Mouse (Mus musculus): Measurements from ENCODE around the gene Efcab6. TPM values are rescaled to one million over a fixed set of nuclear protein-coding genes. Genes with fewer than 3 reads are reported as not detected.
A peak's percentile ranks its signal among the peaks of the same experiment; 100 is the strongest.

Efcab6 gene
- polyA plus RNA-seq, 1 experiment from 2014 or later, result 0.55 TPM

GRCm38 (mm10) chr15:83998115-83998514 lies 67.1 kb downstream of the Efcab6 start:
- H3K9me3 ChIP-seq (ENCODE audit: control insufficient read depth, low read length), result no peaks in the 10 kb centered on the region
- peaks cover 16% of the 10 kb centered on the region; the same call in 1 of the 2 replicates for H3K4me1 ChIP-seq (ENCODE audit: control insufficient read depth, insufficient read depth, low read length)
- no peaks in the 10 kb centered on the region for H3K36me3 ChIP-seq (ENCODE audit: control insufficient read depth, insufficient read depth, low read length)
- H3K4me2 ChIP-seq (ENCODE audit: low read depth, low read length), result peak overlapping the region; percentile 26; the same call in 1 of the 2 replicates
- peak; percentile 85 for ATAC-seq (ENCODE audit: low read depth)
- no peak overlapping the region for H3K9ac ChIP-seq (replicated peaks; ENCODE audit: low read depth, low read length)
- no peaks in the 10 kb centered on the region for H3K27me3 ChIP-seq (ENCODE audit: control insufficient read depth, insufficient read depth, low read length)
- no peak overlapping the region for H3K4me3 ChIP-seq (ENCODE audit: low read depth, low read length)
- 4% methylated on average over 19 of the region's 19 CpGs for WGBS
- H3K27ac ChIP-seq (ENCODE audit: low read depth, low read length), result peak overlapping the region; percentile 70; the same call in 1 of the 2 replicates

- Histone ChIP-seq H3K27me3 (ENCODE audit: control insufficient read depth, insufficient read depth, low read length) (no peaks in the 10 kb centered on the region), H3K9me3 (ENCODE audit: control insufficient read depth, low read length) (no peaks in the 10 kb centered on the region), H3K9ac (replicated peaks; ENCODE audit: low read depth, low read length) (no peak overlapping the region), H3K4me3 (ENCODE audit: low read depth, low read length) (no peak overlapping the region), H3K27ac (ENCODE audit: low read depth, low read length) (peak overlapping the region; percentile 74), H3K4me2 (ENCODE audit: low read depth, low read length) (peak overlapping the region; percentile 5; the same call in 1 of the 2 replicates), H3K36me3 (ENCODE audit: control insufficient read depth, insufficient read depth, low read length) (no peaks in the 10 kb centered on the region), H3K4me1 (ENCODE audit: control insufficient read depth, insufficient read depth, low read length) (peaks cover 16% of the 10 kb centered on the region; the same call in 1 of the 2 replicates)
- peak; percentile 42; the same call in 1 of the 2 replicates for ATAC-seq (ENCODE audit: low read depth)
- 24% methylated on average over 4 of the region's 4 CpGs for WGBS
Observed at GRCm38 (mm10) chr15:83997550-83997949, 67.6 kb downstream of the Efcab6 start.

- ATAC-seq (ENCODE audit: low read depth), result peak; percentile 50; the same call in 1 of the 2 replicates
Observed at GRCm38 (mm10) chr15:83996864-83997263, 68.3 kb downstream of the Efcab6 start.

GRCm38 (mm10) chr15:83992191-83992590 lies 73.0 kb downstream of the Efcab6 start:
- no peak for ATAC-seq (ENCODE audit: low read depth)
- H3K27ac ChIP-seq (ENCODE audit: low read depth, low read length), result no peak overlapping the region
- H3K4me2 ChIP-seq (ENCODE audit: low read depth, low read length), result no peak overlapping the region
- H3K9ac ChIP-seq (replicated peaks; ENCODE audit: low read depth, low read length), result no peak overlapping the region
- H3K27me3 ChIP-seq (ENCODE audit: control insufficient read depth, insufficient read depth, low read length), result no peaks in the 10 kb centered on the region
- H3K36me3 ChIP-seq (ENCODE audit: control insufficient read depth, insufficient read depth, low read length), result no peaks in the 10 kb centered on the region
- H3K4me1 ChIP-seq (ENCODE audit: control insufficient read depth, insufficient read depth, low read length), result peaks cover 12% of the 10 kb centered on the region; the same call in 1 of the 2 replicates
- no peak overlapping the region for H3K4me3 ChIP-seq (ENCODE audit: low read depth, low read length)
- 89% methylated on average over 15 of the region's 15 CpGs for WGBS
- no peaks in the 10 kb centered on the region for H3K9me3 ChIP-seq (ENCODE audit: control insufficient read depth, low read length)

More at GRCm38 (mm10) chr15:83996864-83997263, 68.3 kb downstream of the Efcab6 start:
- Histone ChIP-seq H3K4me3 (ENCODE audit: low read depth, low read length) (no peak overlapping the region), H3K4me2 (ENCODE audit: low read depth, low read length) (no peak overlapping the region), H3K4me1 (ENCODE audit: control insufficient read depth, insufficient read depth, low read length) (peaks cover 16% of the 10 kb centered on the region; the same call in 1 of the 2 replicates), H3K9ac (replicated peaks; ENCODE audit: low read depth, low read length) (no peak overlapping the region), H3K9me3 (ENCODE audit: control insufficient read depth, low read length) (no peaks in the 10 kb centered on the region), H3K27ac (ENCODE audit: low read depth, low read length) (peak overlapping the region; percentile 74), H3K27me3 (ENCODE audit: control insufficient read depth, insufficient read depth, low read length) (no peaks in the 10 kb centered on the region), H3K36me3 (ENCODE audit: control insufficient read depth, insufficient read depth, low read length) (no peaks in the 10 kb centered on the region)
- WGBS, result 15% methylated on average over 7 of the region's 7 CpGs

- WGBS, result 6% methylated on average over 3 of the region's 3 CpGs
- no peak for ATAC-seq (ENCODE audit: low read depth)
- Histone ChIP-seq H3K27ac (ENCODE audit: low read depth, low read length) (no peak overlapping the region), H3K4me2 (ENCODE audit: low read depth, low read length) (no peak overlapping the region), H3K36me3 (ENCODE audit: control insufficient read depth, insufficient read depth, low read length) (no peaks in the 10 kb centered on the region), H3K9me3 (ENCODE audit: control insufficient read depth, low read length) (no peaks in the 10 kb centered on the region), H3K4me1 (ENCODE audit: control insufficient read depth, insufficient read depth, low read length) (peaks cover 10% of the 10 kb centered on the region; the same call in 1 of the 2 replicates), H3K4me3 (ENCODE audit: low read depth, low read length) (no peak overlapping the region), H3K27me3 (ENCODE audit: control insufficient read depth, insufficient read depth, low read length) (no peaks in the 10 kb centered on the region), H3K9ac (replicated peaks; ENCODE audit: low read depth, low read length) (no peak overlapping the region)
Observed at GRCm38 (mm10) chr15:83991461-83991860, 73.7 kb downstream of the Efcab6 start.

- Histone ChIP-seq H3K27ac (ENCODE audit: low read depth, low read length) (no peak overlapping the region), H3K27me3 (ENCODE audit: control insufficient read depth, insufficient read depth, low read length) (no peaks in the 10 kb centered on the region), H3K4me2 (ENCODE audit: low read depth, low read length) (no peak overlapping the region), H3K4me1 (ENCODE audit: control insufficient read depth, insufficient read depth, low read length) (peaks cover 6% of the 10 kb centered on the region; the same call in 1 of the 2 replicates), H3K4me3 (ENCODE audit: low read depth, low read length) (no peak overlapping the region), H3K36me3 (ENCODE audit: control insufficient read depth, insufficient read depth, low read length) (no peaks in the 10 kb centered on the region), H3K9ac (replicated peaks; ENCODE audit: low read depth, low read length) (no peak overlapping the region), H3K9me3 (ENCODE audit: control insufficient read depth, low read length) (no peaks in the 10 kb centered on the region)
- 93% methylated on average over 5 of the region's 5 CpGs for WGBS
- no peak for ATAC-seq (ENCODE audit: low read depth)
Observed at GRCm38 (mm10) chr15:83989241-83989640, 75.9 kb downstream of the Efcab6 start.

GRCm38 (mm10) chr15:83988087-83988486 lies 77.1 kb downstream of the Efcab6 start:
- peaks cover 6% of the 10 kb centered on the region; the same call in 1 of the 2 replicates for H3K4me1 ChIP-seq (ENCODE audit: control insufficient read depth, insufficient read depth, low read length)
- H3K4me2 ChIP-seq (ENCODE audit: low read depth, low read length), result no peak overlapping the region
- no peak for ATAC-seq (ENCODE audit: low read depth)
- H3K27ac ChIP-seq (ENCODE audit: low read depth, low read length), result no peak overlapping the region
- H3K36me3 ChIP-seq (ENCODE audit: control insufficient read depth, insufficient read depth, low read length), result no peaks in the 10 kb centered on the region
- H3K4me3 ChIP-seq (ENCODE audit: low read depth, low read length), result no peak overlapping the region
- H3K9me3 ChIP-seq (ENCODE audit: control insufficient read depth, low read length), result no peaks in the 10 kb centered on the region
- 21% methylated on average over 7 of the region's 7 CpGs for WGBS
- H3K9ac ChIP-seq (replicated peaks; ENCODE audit: low read depth, low read length), result no peak overlapping the region
- H3K27me3 ChIP-seq (ENCODE audit: control insufficient read depth, insufficient read depth, low read length), result no peaks in the 10 kb centered on the region

GRCm38 (mm10) chr15:83982186-83982936 lies 82.8 kb downstream of the Efcab6 start:
- ATAC-seq (ENCODE audit: low read depth), result no peak
- Histone ChIP-seq H3K4me3 (ENCODE audit: low read depth, low read length) (no peak overlapping the region), H3K27me3 (ENCODE audit: control insufficient read depth, insufficient read depth, low read length) (no peaks in the 10 kb centered on the region), H3K27ac (ENCODE audit: low read depth, low read length) (no peak overlapping the region), H3K36me3 (ENCODE audit: control insufficient read depth, insufficient read depth, low read length) (no peaks in the 10 kb centered on the region), H3K9me3 (ENCODE audit: control insufficient read depth, low read length) (no peaks in the 10 kb centered on the region), H3K4me2 (ENCODE audit: low read depth, low read length) (no peak overlapping the region), H3K9ac (replicated peaks; ENCODE audit: low read depth, low read length) (no peak overlapping the region), H3K4me1 (ENCODE audit: control insufficient read depth, insufficient read depth, low read length) (0 out of 2 replicates have a peak, but pooled peaks cover 3% of the 10 kb centered on the region)
- 65% methylated on average over 14 of the region's 14 CpGs for WGBS

- Histone ChIP-seq H3K27me3 (ENCODE audit: control insufficient read depth, insufficient read depth, low read length) (no peaks in the 10 kb centered on the region), H3K9me3 (ENCODE audit: control insufficient read depth, low read length) (no peaks in the 10 kb centered on the region), H3K4me3 (ENCODE audit: low read depth, low read length) (no peak overlapping the region), H3K4me2 (ENCODE audit: low read depth, low read length) (no peak overlapping the region), H3K4me1 (ENCODE audit: control insufficient read depth, insufficient read depth, low read length) (no peaks in the 10 kb centered on the region), H3K36me3 (ENCODE audit: control insufficient read depth, insufficient read depth, low read length) (no peaks in the 10 kb centered on the region), H3K9ac (replicated peaks; ENCODE audit: low read depth, low read length) (no peak overlapping the region), H3K27ac (ENCODE audit: low read depth, low read length) (no peak overlapping the region)
- WGBS, result 56% methylated on average over 6 of the region's 6 CpGs
- ATAC-seq (ENCODE audit: low read depth), result no peak
Observed at GRCm38 (mm10) chr15:83978865-83979264, 86.3 kb downstream of the Efcab6 start.
